Mouse (Mus musculus) heart, postnatal 0 days (tissue): ENCODE measurements at regions not wholly inside any gene's neighbourhood (a gene's known extent, or its start where the extent isn't known, plus 50 kb on each side); places are given as distances from the start of the nearest gene placed in this dataset.
A peak's percentile ranks its signal among the peaks of the same experiment; 100 is the strongest.

Experiments used
- ATAC-seq: fragments of 200-750 bp; cut with Nextera tagmentation; 2 replicates; pipeline ENCODE4 v1.8.0; 2017; ENCODE audit warnings: low read depth, moderate number of reproducible peaks, moderate library complexity; ENCODE audit not compliant: insufficient read depth
- DNase-seq: peaks from one replicate; pipeline ENCODE4 v3.0.0-alpha.2; 2016; ENCODE audit warnings: low spot score
- H3K27ac ChIP-seq: fragments of 300-500 bp; sonication (generic); 2 replicates; pipeline ENCODE4 v1.5.1; 2014; ENCODE audit warnings: low read depth, mild to moderate bottlenecking
- H3K27me3 ChIP-seq: fragments of 300-500 bp; sonication (generic); 2 replicates; pipeline ENCODE4 v1.6.1; 2014; ENCODE audit warnings: low read length, mixed read lengths; ENCODE audit not compliant: control insufficient read depth, insufficient read depth
- H3K36me3 ChIP-seq: fragments of 300-500 bp; sonication (generic); replicated peaks from 2 replicates; pipeline ENCODE4 v1.6.1; 2014; ENCODE audit warnings: low read length, mixed read lengths; ENCODE audit not compliant: control insufficient read depth, insufficient read depth
- H3K4me1 ChIP-seq: fragments of 300-500 bp; sonication (generic); 2 replicates; pipeline ENCODE4 v1.6.1; 2014; ENCODE audit warnings: antibody characterized with exemption; ENCODE audit not compliant: control insufficient read depth, insufficient read depth
- H3K4me2 ChIP-seq: fragments of 300-500 bp; sonication (generic); 2 replicates; pipeline ENCODE4 v1.6.1; 2014; ENCODE audit warnings: low read depth, mild to moderate bottlenecking, low read length, moderate library complexity
- H3K4me3 ChIP-seq: fragments of 300-500 bp; sonication (generic); 2 replicates; pipeline ENCODE4 v1.5.1; 2014; ENCODE audit warnings: low read depth, low read length
- H3K9ac ChIP-seq: fragments of 300-500 bp; sonication (generic); replicated peaks from 2 replicates; pipeline ENCODE4 v1.6.1; 2014; ENCODE audit warnings: low read depth, low read length, mixed read lengths
- H3K9me3 ChIP-seq: fragments of 300-500 bp; sonication (generic); replicated peaks from 2 replicates; pipeline ENCODE4 v1.6.1; 2016; ENCODE audit warnings: low read length; ENCODE audit not compliant: control insufficient read depth
- CTCF ChIP-seq: IDR thresholded peaks from 2 replicates; pipeline ENCODE4 v1.5.1; 2016; ENCODE audit warnings: antibody characterized with exemption, control low read depth, low read depth
- EP300 ChIP-seq: IDR thresholded peaks from 2 replicates; pipeline ENCODE4 v1.6.1; 2016; ENCODE audit warnings: antibody characterized with exemption, low read depth
- WGBS: fragments of 180-500 bp; shearing (Covaris S2); extraction: QIAGEN DNeasy Blood & Tissue Kit; methylation state at CpG from one replicate; pipeline ENCODE4 v1.1.7; 2014; 5-methylcytosine and 5-hydroxymethylcytosine counted together

DNA sequence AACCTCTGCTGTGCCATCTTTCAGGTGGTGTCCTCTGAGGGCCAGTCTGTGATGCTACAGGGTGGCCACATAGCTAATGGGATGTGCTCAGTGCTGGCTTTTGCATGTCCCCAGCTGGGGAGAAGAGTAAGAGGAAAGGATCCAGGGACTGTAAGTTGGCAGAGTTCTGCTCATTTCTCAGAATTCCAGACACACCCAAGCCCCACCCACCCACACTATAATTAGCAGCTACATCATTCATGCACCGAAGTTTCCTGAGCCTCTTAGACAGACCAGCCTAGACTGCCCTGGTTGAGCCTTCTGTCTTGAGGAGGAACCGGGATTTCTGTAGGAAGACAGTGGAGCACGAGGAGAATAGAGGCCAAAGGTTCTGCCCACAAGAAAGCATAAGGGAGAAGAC, 70.9 kb upstream of the Lclat1 start:
- Histone ChIP-seq H3K4me1 (peaks cover 28% of the 10 kb centered on the region), H3K4me2 (no peak overlapping the region), H3K9me3 (no peaks in the 10 kb centered on the region), H3K36me3 (no peaks in the 10 kb centered on the region), H3K9ac (peak overlapping the region; percentile 31; the same call in 1 of the 2 replicates), H3K27me3 (no peaks in the 10 kb centered on the region), H3K27ac (peak overlapping the region; percentile 85), H3K4me3 (no peak overlapping the region)
- ATAC-seq (peak; percentile 87), DNase-seq (peak; percentile 87)
- 11% methylated on average over 3 of the region's 3 CpGs for WGBS
- TF ChIP-seq EP300 (no peak), CTCF (no peak)

GRCm38 (mm10) chr17:73038586-73038985, 69.2 kb upstream of the Lclat1 start:
- Histone ChIP-seq H3K4me2 (no peak overlapping the region), H3K4me1 (peaks cover 28% of the 10 kb centered on the region), H3K36me3 (no peaks in the 10 kb centered on the region), H3K9me3 (no peaks in the 10 kb centered on the region), H3K27ac (no peak overlapping the region), H3K4me3 (no peak overlapping the region), H3K9ac (no peak overlapping the region), H3K27me3 (no peaks in the 10 kb centered on the region)
- TF ChIP-seq EP300 (no peak), CTCF (no peak)
- DNase-seq (no peak), ATAC-seq (no peak)
- 85% methylated on average over 2 of the region's 2 CpGs for WGBS

DNA sequence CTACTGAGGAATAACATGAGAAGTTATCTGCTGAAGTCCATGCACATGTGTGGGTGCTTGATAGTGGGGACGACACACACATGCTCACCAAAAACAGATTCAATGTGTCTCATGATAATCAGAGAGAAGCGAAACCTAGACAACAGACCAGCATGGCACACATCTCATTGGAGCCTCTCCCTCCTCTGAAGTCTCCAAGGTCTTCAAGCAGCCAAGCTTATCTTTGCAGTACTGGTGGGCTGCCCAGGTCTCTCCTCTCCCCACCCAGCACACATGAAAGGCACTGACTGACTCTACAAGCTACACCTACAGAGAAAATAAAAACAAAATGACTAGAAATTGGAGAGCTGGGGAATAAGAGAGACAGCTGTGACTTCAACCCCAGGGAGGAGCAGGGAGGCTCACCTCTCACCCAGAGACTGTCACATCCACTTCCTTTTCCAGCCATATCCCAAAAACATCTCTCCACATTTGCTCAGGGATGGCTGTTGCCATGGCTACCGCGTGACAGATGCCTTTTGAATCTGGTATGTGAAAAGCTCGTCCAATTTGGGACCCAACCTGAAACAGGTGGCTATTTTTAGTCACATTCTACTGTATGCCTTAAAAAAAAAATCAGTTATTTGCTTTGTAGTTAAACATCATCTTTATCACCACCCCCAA, 62.7 kb upstream of the Lclat1 start:
- no peak for ATAC-seq
- DNase-seq: no peak
- 64% methylated on average over 5 of the region's 5 CpGs for WGBS
- TF ChIP-seq CTCF (no peak), EP300 (no peak)
- no peak overlapping the region for H3K27ac ChIP-seq
- no peaks in the 10 kb centered on the region for H3K36me3 ChIP-seq
- H3K27me3 ChIP-seq: no peaks in the 10 kb centered on the region
- H3K4me3 ChIP-seq: no peak overlapping the region
- no peak overlapping the region for H3K9ac ChIP-seq
- no peak overlapping the region for H3K4me2 ChIP-seq
- H3K4me1 ChIP-seq: peaks cover 4% of the 10 kb centered on the region; the same call in 1 of the 2 replicates
- no peaks in the 10 kb centered on the region for H3K9me3 ChIP-seq

- no peak overlapping the region for H3K4me3 ChIP-seq
- H3K27me3 ChIP-seq: no peaks in the 10 kb centered on the region
- H3K9me3 ChIP-seq: no peaks in the 10 kb centered on the region
- no peaks in the 10 kb centered on the region for H3K36me3 ChIP-seq
- H3K4me2 ChIP-seq: no peak overlapping the region
- TF ChIP-seq EP300 (no peak), CTCF (no peak)
- DNase-seq (no peak), ATAC-seq (no peak)
- no peak overlapping the region for H3K9ac ChIP-seq
- no peaks in the 10 kb centered on the region for H3K4me1 ChIP-seq
- H3K27ac ChIP-seq: no peak overlapping the region
- 52% methylated on average over 4 of the region's 4 CpGs for WGBS
Measured at GRCm38 (mm10) chr17:73046985-73047384, 60.8 kb upstream of the Lclat1 start.

DNA sequence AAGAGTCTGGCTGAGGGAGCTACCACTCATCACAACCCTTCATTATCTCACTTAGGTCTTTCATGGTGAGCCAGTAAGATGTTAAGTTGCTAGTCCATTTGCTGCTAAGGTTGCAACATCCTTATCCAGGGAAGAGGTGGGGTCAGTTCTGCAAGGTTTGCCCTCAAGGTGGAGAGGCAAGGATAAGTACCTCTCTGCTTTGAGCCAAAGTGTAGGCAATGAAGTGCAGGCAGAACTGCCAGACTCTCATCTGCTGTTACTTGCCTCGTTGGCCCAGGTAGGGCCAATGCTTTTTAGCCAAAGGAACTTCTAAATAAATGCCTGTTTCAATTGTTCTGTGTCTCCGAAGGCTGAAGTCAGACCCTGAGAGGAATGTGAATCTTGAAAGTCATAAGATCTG, 59.6 kb upstream of the Lclat1 start:
- Histone ChIP-seq H3K4me2 (no peak overlapping the region), H3K36me3 (no peaks in the 10 kb centered on the region), H3K4me3 (no peak overlapping the region), H3K9me3 (no peaks in the 10 kb centered on the region), H3K4me1 (peaks cover 3% of the 10 kb centered on the region), H3K9ac (no peak overlapping the region), H3K27me3 (no peaks in the 10 kb centered on the region), H3K27ac (no peak overlapping the region)
- DNase-seq (no peak), ATAC-seq (no peak)
- WGBS: 84% methylated on average over 2 of the region's 2 CpGs
- TF ChIP-seq EP300 (no peak), CTCF (no peak)

DNA sequence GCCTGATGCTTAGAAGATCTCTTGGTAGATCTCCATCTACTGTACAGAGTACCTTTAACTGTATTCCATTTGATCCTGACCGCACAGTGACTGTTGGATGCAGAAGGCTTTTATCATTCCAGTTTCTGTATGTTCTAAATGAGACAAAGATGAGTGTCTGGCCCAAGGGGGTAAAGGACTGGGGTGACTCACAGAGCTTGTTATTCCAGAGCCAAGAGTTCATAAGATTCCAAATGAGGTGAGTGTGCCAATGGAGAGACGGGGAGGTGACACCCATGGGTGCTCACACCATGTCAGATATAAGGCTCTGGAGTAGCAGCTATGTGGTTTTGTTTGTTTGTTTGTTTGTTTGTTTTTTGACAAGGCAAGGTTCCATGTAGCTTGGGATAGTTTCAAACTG, 54.8 kb upstream of the Lclat1 start:
- H3K36me3 ChIP-seq: no peaks in the 10 kb centered on the region
- WGBS: 85% methylated on average over 2 of the region's 2 CpGs
- no peak overlapping the region for H3K4me2 ChIP-seq
- H3K9me3 ChIP-seq: no peaks in the 10 kb centered on the region
- H3K4me3 ChIP-seq: no peak overlapping the region
- peaks cover 12% of the 10 kb centered on the region for H3K4me1 ChIP-seq
- DNase-seq (no peak), ATAC-seq (no peak)
- no peaks in the 10 kb centered on the region for H3K27me3 ChIP-seq
- TF ChIP-seq EP300 (no peak), CTCF (no peak)
- H3K27ac ChIP-seq: peak overlapping the region; percentile 74; the same call in 1 of the 2 replicates
- no peak overlapping the region for H3K9ac ChIP-seq
